Mouse (Mus musculus): Measurements from ENCODE around the gene Vps13d. TPM values are rescaled to one million over a fixed set of nuclear protein-coding genes. Genes with fewer than 3 reads are reported as not detected.

Gene Vps13d
- polyA plus RNA-seq, 1 experiment from 2014 or later, result 3.5 TPM

DNA sequence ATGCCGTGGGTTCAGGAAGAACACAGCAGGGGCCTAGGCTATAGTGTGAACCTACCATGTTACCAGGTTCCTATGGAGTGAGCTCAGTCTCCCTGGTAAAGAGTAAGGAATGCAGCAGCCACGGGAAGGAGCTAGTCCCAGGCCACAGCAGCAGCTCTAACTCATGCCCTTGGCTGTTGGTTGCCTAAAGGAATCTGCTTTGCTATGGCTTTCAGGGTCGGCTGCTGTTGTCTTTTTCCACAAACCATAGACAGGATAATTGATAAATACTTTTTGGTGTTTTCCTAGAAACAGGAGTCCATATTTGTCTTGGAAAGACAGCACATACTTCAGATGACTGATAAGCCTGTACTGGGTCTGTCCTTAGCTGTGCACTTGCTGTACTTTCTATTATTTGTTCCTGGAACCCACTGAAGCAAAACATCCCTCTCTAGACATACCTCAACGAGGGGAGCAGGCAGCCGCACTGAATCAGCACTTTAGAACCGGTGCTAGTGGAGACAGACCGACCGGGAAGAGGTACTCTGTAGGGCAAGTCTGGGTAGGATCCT is 210.9 kb downstream of the Vps13d start:
- H3K27me3 ChIP-seq, result no peaks in the 10 kb centered on the region
- no peak overlapping the region for H3K9ac ChIP-seq
- H3K4me2 ChIP-seq, result no peak overlapping the region
- H3K4me1 ChIP-seq (replicated peaks), result peaks cover 31% of the 10 kb centered on the region
- no peak for ATAC-seq (ENCODE audit: insufficient read depth)
- peak overlapping the region; percentile 5; the same call in 1 of the 2 replicates for H3K27ac ChIP-seq (replicated peaks)
- H3K4me3 ChIP-seq (replicated peaks), result no peak overlapping the region
- 0 out of 2 replicates have a peak, but pooled peaks cover 4% of the 10 kb centered on the region for H3K36me3 ChIP-seq (replicated peaks)
- 69% methylated on average over 8 of the region's 8 CpGs for WGBS (ENCODE audit: insufficient replicate concordance)
- H3K9me3 ChIP-seq (replicated peaks), result no peaks in the 10 kb centered on the region

DNA sequence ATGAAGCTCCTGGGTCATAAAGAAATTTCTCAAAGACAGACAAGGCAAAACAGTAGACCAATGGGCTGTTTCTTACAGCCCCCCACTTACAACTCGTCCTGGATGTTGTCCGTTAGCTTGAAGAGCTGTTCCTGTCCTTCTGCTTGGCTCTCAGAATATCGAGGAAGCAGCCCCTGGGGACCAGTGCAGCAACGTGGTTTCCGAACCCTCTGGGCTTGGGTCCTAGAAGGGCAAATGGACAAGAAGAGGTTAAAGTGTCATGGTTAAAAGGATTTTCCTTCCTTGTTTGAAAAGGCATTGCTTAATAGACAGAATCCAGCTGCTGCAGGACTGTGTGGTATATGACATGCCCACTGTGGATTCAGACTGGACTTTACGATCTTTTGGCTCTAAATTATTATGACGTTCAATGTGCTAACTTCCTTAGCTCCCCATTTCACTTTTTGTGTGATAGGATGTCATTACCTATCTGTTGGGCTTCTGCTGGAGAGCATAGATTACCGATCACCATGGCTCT is 211.5 kb downstream of the Vps13d start:
- H3K27ac ChIP-seq (replicated peaks), result no peak overlapping the region
- ATAC-seq (ENCODE audit: insufficient read depth), result no peak
- 70% methylated on average over 8 of the region's 8 CpGs for WGBS (ENCODE audit: insufficient replicate concordance)
- H3K4me3 ChIP-seq (replicated peaks), result no peak overlapping the region
- H3K9ac ChIP-seq, result no peak overlapping the region
- peaks cover 31% of the 10 kb centered on the region for H3K4me1 ChIP-seq (replicated peaks)
- no peaks in the 10 kb centered on the region for H3K9me3 ChIP-seq (replicated peaks)
- no peaks in the 10 kb centered on the region for H3K27me3 ChIP-seq
- no peak overlapping the region for H3K4me2 ChIP-seq
- H3K36me3 ChIP-seq (replicated peaks), result 0 out of 2 replicates have a peak, but pooled peaks cover 4% of the 10 kb centered on the region

DNA sequence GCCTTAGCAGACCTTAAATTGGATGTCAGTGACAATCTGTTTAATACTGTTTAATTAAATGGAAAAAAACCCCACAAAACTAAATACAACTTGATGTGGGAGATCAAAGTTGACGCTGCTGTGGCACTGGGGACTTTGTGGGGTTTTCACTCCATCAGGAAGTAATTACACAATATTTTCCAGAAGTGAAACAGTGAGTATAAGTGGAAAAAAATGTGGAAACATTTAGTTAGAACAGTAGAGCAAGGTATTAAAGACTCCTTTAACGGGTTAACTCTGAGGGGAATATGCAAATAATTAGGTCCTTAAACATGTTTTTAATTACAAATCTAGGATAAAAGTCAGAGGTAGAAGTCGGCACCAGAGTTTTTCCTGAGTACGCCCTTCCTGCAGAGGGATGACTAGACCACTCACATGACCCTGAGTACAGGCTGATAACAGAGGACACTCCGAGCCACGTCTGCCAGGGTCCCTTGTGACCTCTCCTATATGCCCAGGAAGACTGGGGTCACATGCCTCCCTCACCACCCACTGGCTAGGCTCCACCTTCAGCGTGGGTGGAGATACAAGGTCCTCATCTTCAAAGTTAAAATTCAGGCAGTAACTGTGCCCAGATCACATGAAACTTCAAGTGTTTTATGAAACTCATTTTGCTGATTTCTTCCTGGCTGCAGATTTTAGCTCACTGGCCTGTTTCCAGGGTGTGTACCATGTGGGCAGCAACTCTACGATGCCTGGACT is 213.8 kb downstream of the Vps13d start:
- Histone ChIP-seq H3K4me3 (replicated peaks) (no peak overlapping the region), H3K9ac (no peak overlapping the region), H3K4me1 (replicated peaks) (peaks cover 31% of the 10 kb centered on the region), H3K27ac (replicated peaks) (0 out of 2 replicates have a peak overlapping the region, but pooled peaks have one; percentile 7), H3K4me2 (no peak overlapping the region), H3K9me3 (replicated peaks) (no peaks in the 10 kb centered on the region), H3K27me3 (no peaks in the 10 kb centered on the region), H3K36me3 (replicated peaks) (0 out of 2 replicates have a peak, but pooled peaks cover 4% of the 10 kb centered on the region)
- WGBS (ENCODE audit: insufficient replicate concordance), result 34% methylated on average over 8 of the region's 8 CpGs
- peak; percentile 62 for ATAC-seq (ENCODE audit: insufficient read depth)

DNA sequence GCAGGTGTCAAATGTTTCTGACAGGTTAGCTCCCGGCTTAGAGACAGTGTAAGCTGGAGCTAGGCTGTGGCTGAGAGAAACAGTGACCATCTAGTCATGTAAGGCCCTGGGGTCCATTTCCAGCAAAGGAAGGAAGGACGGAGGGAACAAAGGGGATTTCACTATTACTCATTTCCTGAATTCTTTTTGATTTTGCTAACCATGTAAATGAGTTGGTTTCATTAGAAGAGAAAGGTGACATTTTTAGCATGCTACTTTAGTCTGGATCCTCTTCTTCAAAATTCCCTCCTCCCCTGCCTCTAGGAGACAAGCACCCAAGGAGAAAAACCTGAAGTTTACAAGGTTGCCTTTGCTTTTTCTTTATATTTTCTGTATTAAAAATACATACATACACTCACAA is 214.7 kb downstream of the Vps13d start:
- H3K9me3 ChIP-seq (replicated peaks), result no peaks in the 10 kb centered on the region
- no peak for ATAC-seq (ENCODE audit: insufficient read depth)
- H3K27ac ChIP-seq (replicated peaks), result no peak overlapping the region
- peaks cover 31% of the 10 kb centered on the region for H3K4me1 ChIP-seq (replicated peaks)
- H3K27me3 ChIP-seq, result no peaks in the 10 kb centered on the region
- H3K4me2 ChIP-seq, result no peak overlapping the region
- H3K36me3 ChIP-seq (replicated peaks), result 0 out of 2 replicates have a peak, but pooled peaks cover 4% of the 10 kb centered on the region
- H3K4me3 ChIP-seq (replicated peaks), result no peak overlapping the region
- no peak overlapping the region for H3K9ac ChIP-seq
- 57% methylated on average over 2 of the region's 2 CpGs for WGBS (ENCODE audit: insufficient replicate concordance)

DNA sequence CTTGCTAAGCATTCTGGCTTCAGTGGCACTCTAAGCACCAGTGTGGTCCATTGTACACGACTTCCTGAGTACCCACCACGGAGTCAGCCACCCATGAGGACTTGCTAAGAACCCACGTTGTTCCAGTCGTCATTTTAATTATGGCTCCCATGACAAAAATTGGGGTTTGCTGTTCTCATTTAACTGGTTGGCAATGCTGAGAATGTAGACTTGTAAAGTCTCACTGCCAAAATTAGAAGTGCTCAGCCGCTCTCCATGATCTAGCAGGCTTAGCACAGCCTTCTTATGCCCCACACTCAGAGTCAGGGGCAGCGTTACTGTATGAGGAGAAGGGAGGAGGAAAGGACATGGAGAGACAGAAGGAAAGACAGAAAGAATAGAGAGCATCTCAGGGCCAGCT is 216.8 kb downstream of the Vps13d start:
- ATAC-seq (ENCODE audit: insufficient read depth), result no peak
- WGBS (ENCODE audit: insufficient replicate concordance), result 67% methylated on average over 6 of the region's 6 CpGs
- no peaks in the 10 kb centered on the region for H3K27me3 ChIP-seq

DNA sequence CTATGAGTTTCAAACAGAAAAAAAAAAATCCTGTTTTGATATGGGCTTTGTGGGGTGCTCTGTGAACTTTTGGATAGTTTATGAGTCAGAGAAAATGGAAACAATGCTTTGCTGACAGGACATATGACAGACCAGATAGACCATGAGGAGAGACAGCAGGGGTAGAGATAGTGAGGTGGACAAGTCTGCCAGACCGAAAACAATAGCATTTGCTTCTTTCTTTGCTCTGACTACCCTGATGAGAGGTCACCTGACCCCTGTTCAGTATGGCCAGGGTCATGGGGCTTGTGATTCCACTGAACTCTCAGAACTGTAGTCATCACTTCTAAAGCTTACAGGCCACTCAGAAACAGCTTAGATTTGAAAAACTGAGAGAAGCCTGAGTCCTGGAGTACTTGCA is 217.7 kb downstream of the Vps13d start:
- no peak overlapping the region for H3K27ac ChIP-seq (replicated peaks)
- no peaks in the 10 kb centered on the region for H3K9me3 ChIP-seq (replicated peaks)
- WGBS (ENCODE audit: insufficient replicate concordance), result 58% methylated on average over 1 of the region's 1 CpGs
- no peak overlapping the region for H3K4me2 ChIP-seq
- no peaks in the 10 kb centered on the region for H3K27me3 ChIP-seq
- H3K36me3 ChIP-seq (replicated peaks), result no peaks in the 10 kb centered on the region
- peaks cover 16% of the 10 kb centered on the region for H3K4me1 ChIP-seq (replicated peaks)
- H3K4me3 ChIP-seq (replicated peaks), result no peak overlapping the region
- ATAC-seq (ENCODE audit: insufficient read depth), result no peak; the same call in 1 of the 2 replicates
- H3K9ac ChIP-seq, result no peak overlapping the region

More for the DNA sequence above, 216.8 kb downstream of the Vps13d start:
- H3K9me3 ChIP-seq (replicated peaks), result no peaks in the 10 kb centered on the region
- no peak overlapping the region for H3K4me2 ChIP-seq
- H3K4me1 ChIP-seq (replicated peaks), result peaks cover 16% of the 10 kb centered on the region
- 0 out of 2 replicates have a peak, but pooled peaks cover 1% of the 10 kb centered on the region for H3K36me3 ChIP-seq (replicated peaks)
- no peak overlapping the region for H3K9ac ChIP-seq
- H3K27ac ChIP-seq (replicated peaks), result no peak overlapping the region
- no peak overlapping the region for H3K4me3 ChIP-seq (replicated peaks)

DNA sequence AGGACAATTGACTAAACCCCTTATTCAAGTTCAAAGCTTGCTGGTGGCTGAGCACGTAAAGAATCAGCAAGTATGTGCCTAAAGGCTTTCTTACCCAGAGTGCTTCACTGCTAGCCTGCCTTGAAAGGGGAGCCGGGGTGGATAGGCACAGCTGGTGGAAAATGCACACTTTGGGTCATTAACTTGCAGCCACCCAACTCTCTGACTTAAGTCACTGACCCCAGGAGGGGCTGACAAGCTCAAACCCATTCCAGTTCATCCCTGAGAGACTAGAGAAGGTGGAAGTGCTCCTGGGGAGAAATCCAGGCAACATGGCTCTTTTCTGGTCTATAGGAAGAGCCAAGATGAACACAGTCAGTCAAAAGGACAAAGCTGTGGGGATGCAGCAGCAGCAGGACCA is 219.3 kb downstream of the Vps13d start:
- no peak overlapping the region for H3K4me2 ChIP-seq
- H3K9ac ChIP-seq, result no peak overlapping the region
- no peak overlapping the region for H3K4me3 ChIP-seq (replicated peaks)
- H3K4me1 ChIP-seq (replicated peaks), result peaks cover 8% of the 10 kb centered on the region; the same call in 1 of the 2 replicates
- no peaks in the 10 kb centered on the region for H3K9me3 ChIP-seq (replicated peaks)
- no peaks in the 10 kb centered on the region for H3K27me3 ChIP-seq
- no peaks in the 10 kb centered on the region for H3K36me3 ChIP-seq (replicated peaks)
- ATAC-seq (ENCODE audit: insufficient read depth), result no peak
- 79% methylated on average over 2 of the region's 2 CpGs for WGBS (ENCODE audit: insufficient replicate concordance)
- H3K27ac ChIP-seq (replicated peaks), result no peak overlapping the region

DNA sequence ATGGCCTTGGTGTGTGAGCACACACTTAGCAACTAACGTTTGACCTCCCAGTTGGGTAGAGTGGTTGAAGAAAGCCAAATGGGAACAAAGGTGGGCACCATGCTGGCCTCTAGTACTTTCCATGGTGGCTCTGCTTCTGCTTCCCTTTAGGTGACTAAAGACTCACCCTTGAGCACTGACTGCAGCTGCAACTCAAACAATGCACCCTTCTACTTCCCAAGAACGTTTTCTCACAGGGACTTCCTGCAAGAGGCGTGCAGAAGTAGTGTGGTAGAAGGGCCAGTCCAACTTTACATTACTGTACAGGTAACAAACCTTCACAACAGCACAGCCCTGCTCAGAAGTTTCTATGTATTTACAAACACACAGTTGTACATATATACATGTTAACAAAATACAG is 220.3 kb downstream of the Vps13d start:
- Histone ChIP-seq H3K9ac (no peak overlapping the region), H3K27me3 (no peaks in the 10 kb centered on the region), H3K36me3 (replicated peaks) (peaks cover 6% of the 10 kb centered on the region; the same call in 1 of the 2 replicates), H3K4me1 (replicated peaks) (peaks cover 1% of the 10 kb centered on the region; the same call in 1 of the 2 replicates), H3K27ac (replicated peaks) (no peak overlapping the region), H3K4me3 (replicated peaks) (no peak overlapping the region), H3K9me3 (replicated peaks) (no peaks in the 10 kb centered on the region), H3K4me2 (no peak overlapping the region)
- 59% methylated on average over 3 of the region's 3 CpGs for WGBS (ENCODE audit: insufficient replicate concordance)
- ATAC-seq (ENCODE audit: insufficient read depth), result no peak

DNA sequence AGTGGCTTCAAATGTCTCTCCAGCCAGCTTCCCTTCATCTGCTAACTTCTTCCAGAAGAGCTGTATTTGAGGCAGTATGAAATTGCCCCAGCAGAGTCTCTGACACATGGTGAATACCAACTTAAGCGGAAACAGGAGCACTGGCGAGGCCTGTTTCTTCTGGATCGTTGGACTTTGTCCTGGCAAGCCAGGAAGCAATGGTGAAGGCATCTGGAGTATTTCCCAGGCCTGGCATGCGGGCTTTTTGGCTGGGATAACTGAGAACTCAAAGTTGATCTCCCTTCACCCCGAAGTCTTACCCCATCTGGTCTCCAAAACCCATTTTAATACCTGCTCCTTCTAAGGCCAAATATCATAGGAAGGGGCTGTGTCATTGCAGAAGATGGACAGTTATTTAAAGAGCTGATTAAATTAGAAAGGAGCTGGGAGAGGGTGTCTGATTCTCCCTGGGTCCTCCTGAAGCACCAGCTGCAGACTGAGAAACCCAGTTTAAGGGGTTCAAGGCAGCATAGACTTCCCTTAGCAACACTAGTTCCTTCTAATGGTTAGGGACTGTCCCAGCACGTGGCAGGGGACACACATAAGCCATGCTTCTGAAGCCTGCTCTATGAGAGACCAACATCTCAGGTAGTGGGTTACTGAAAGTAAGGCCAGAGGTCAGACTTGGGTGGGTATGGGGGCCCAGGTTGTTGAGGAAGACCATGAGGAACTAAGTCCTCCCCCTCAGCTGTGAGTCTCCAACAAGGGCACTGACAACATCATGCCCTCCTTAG is 221.7 kb downstream of the Vps13d start:
- Histone ChIP-seq H3K4me1 (replicated peaks) (no peaks in the 10 kb centered on the region), H3K9ac (no peak overlapping the region), H3K4me2 (no peak overlapping the region), H3K36me3 (replicated peaks) (peaks cover 8% of the 10 kb centered on the region; the same call in 1 of the 2 replicates), H3K27me3 (no peaks in the 10 kb centered on the region), H3K27ac (replicated peaks) (no peak overlapping the region), H3K4me3 (replicated peaks) (no peak overlapping the region), H3K9me3 (replicated peaks) (no peaks in the 10 kb centered on the region)
- no peak for ATAC-seq (ENCODE audit: insufficient read depth)
- 68% methylated on average over 6 of the region's 6 CpGs for whole genome bisulfite sequencing (ENCODE audit: insufficient replicate concordance)

DNA sequence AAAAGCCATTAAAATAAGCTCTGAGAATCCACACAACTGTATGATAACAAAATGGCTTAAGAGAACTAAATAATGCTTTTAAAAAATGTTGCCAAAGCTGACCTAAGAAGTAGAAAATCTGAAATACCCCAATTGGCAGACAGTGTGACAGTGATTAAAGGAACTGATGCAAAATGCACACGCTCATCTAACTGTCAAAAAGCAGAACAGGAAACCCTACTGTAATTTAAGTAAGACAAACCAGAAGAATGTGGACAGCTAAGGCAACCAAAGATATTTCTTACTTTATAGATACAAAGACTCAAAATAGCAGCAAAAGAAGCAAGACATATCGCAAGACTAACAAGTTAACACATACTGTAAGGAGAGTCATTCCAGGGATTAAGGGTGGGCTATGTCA is 223.8 kb downstream of the Vps13d start:
- no peaks in the 10 kb centered on the region for H3K9me3 ChIP-seq (replicated peaks)
- H3K4me1 ChIP-seq (replicated peaks), result no peaks in the 10 kb centered on the region
- H3K4me3 ChIP-seq (replicated peaks), result no peak overlapping the region
- no peak for ATAC-seq (ENCODE audit: insufficient read depth)
- no peak overlapping the region for H3K9ac ChIP-seq
- H3K4me2 ChIP-seq, result no peak overlapping the region
- peaks cover 8% of the 10 kb centered on the region; the same call in 1 of the 2 replicates for H3K36me3 ChIP-seq (replicated peaks)
- no peaks in the 10 kb centered on the region for H3K27me3 ChIP-seq
- WGBS (ENCODE audit: insufficient replicate concordance), result 56% methylated on average over 2 of the region's 2 CpGs
- no peak overlapping the region for H3K27ac ChIP-seq (replicated peaks)

DNA sequence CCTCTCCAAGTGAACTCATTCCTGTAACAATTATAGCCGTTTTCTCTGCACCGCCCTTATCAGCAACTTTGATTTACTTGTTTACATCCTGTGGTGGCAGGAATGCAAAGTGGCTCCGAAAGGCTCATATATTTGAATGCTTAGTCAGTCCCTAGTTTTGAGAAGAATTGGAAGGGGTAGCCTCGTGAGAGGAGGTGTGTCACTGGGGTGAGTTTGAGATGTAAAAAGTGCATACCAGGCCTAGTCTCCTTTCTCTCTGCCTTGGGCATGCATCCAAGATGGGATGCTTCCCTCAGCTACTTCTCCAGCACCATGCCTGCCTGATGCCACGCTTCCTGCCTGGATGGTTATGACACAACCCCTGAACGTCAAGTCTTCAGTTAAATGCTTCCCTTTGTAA is 225.8 kb downstream of the Vps13d start:
- no peak overlapping the region for H3K4me2 ChIP-seq
- no peaks in the 10 kb centered on the region for H3K27me3 ChIP-seq
- peaks cover 8% of the 10 kb centered on the region; the same call in 1 of the 2 replicates for H3K36me3 ChIP-seq (replicated peaks)
- no peak for ATAC-seq (ENCODE audit: insufficient read depth)
- no peak overlapping the region for H3K27ac ChIP-seq (replicated peaks)
- no peak overlapping the region for H3K4me3 ChIP-seq (replicated peaks)
- 58% methylated on average over 6 of the region's 6 CpGs for WGBS (ENCODE audit: insufficient replicate concordance)
- no peaks in the 10 kb centered on the region for H3K9me3 ChIP-seq (replicated peaks)
- no peaks in the 10 kb centered on the region for H3K4me1 ChIP-seq (replicated peaks)
- H3K9ac ChIP-seq, result no peak overlapping the region

Data from liver, embryonic 15.5 days (tissue).